Mouse (Mus musculus) heart, embryonic 14.5 days (tissue): ENCODE measurements around the gene Lig3. TPM values are rescaled to one million over a fixed set of nuclear protein-coding genes. Genes with fewer than 3 reads are reported as not detected.

Experiments used
- ATAC-seq: fragments of 200-750 bp; cut with Nextera tagmentation; 2 replicates; pipeline ENCODE4 v1.8.0; 2017; ENCODE audit warnings: low read depth, moderate TSS enrichment; ENCODE audit not compliant: insufficient number of reproducible peaks, insufficient read depth, low FRiP score
- H3K27ac ChIP-seq, 2 experiments: fragments of 200-500 bp in 1 of 2; fragments of 300-500 bp in 1 of 2; sonication (generic) in 1 of 2; replicated peaks in 1 of 2; 2 replicates each; pipeline ENCODE4 v1.5.1; 2012 to 2014; ENCODE audit warnings: low read depth in 2 of 2, low read length in 2 of 2, control low read depth in 1 of 2, mild to moderate bottlenecking in 1 of 2, mixed read lengths in 1 of 2; ENCODE audit not compliant: control insufficient read depth in 1 of 2, insufficient read depth in 1 of 2
- H3K27me3 ChIP-seq: fragments of 300-500 bp; sonication (generic); 2 replicates; pipeline ENCODE4 v1.6.1; 2014; ENCODE audit warnings: mild to moderate bottlenecking, low read length, control low read depth; ENCODE audit not compliant: control insufficient read depth, insufficient read depth
- H3K36me3 ChIP-seq: fragments of 300-500 bp; sonication (generic); 2 replicates; pipeline ENCODE4 v1.6.1; 2014; ENCODE audit warnings: mild to moderate bottlenecking, control low read depth, low read length, mixed read lengths; ENCODE audit not compliant: control insufficient read depth, insufficient read depth
- H3K4me1 ChIP-seq, 2 experiments: fragments of 200-500 bp in 1 of 2; fragments of 300-500 bp in 1 of 2; sonication (generic) in 1 of 2; 2 replicates each; pipeline ENCODE4 v1.6.1; 2012 to 2014; ENCODE audit warnings: low read length in 2 of 2, control low read depth in 1 of 2, mixed read lengths in 1 of 2; ENCODE audit not compliant: control insufficient read depth in 2 of 2, insufficient read depth in 2 of 2
- H3K4me2 ChIP-seq: fragments of 300-500 bp; sonication (generic); 2 replicates; pipeline ENCODE4 v1.6.1; 2014; ENCODE audit warnings: mild to moderate bottlenecking, low read length
- H3K4me3 ChIP-seq, 2 experiments: fragments of 200-500 bp in 1 of 2; fragments of 300-500 bp in 1 of 2; sonication (generic) in 1 of 2; 2 replicates each; pipeline ENCODE4 v1.5.1; 2012 to 2014; ENCODE audit warnings: low read length in 2 of 2, mild to moderate bottlenecking in 2 of 2, control low read depth in 1 of 2, low read depth in 1 of 2, moderate library complexity in 1 of 2; ENCODE audit not compliant: control insufficient read depth in 1 of 2, insufficient read depth in 1 of 2
- H3K9ac ChIP-seq: fragments of 300-500 bp; sonication (generic); 2 replicates; pipeline ENCODE4 v1.6.1; 2014; ENCODE audit warnings: mild to moderate bottlenecking, low read length
- H3K9me3 ChIP-seq: fragments of 300-500 bp; sonication (generic); 2 replicates; pipeline ENCODE4 v1.6.1; 2016; ENCODE audit warnings: low read length, control low read depth; ENCODE audit not compliant: control insufficient read depth
- WGBS: fragments of 180-500 bp; shearing (Covaris S2); extraction: QIAGEN DNeasy Blood & Tissue Kit; methylation state at CpG from one replicate; pipeline ENCODE4 v1.1.7; 2014; 5-methylcytosine and 5-hydroxymethylcytosine counted together
- polyA plus RNA-seq: library from polyadenylated mRNA; unstranded; fragments of >200 nt; fragmentation: Nextera tagmentation; extraction: Ambion mirVana; gene quantifications from 2 replicates; pipeline ENCODE4 v1.2.1, GENCODE M21; 2014

The Lig3 gene
- polyA plus RNA-seq, 1 experiment from 2014 or later, result 22.9 TPM

- no peak for ATAC-seq
- peaks cover 4% of the 10 kb centered on the region; the same call in 1 of the 2 replicates for H3K36me3 ChIP-seq
- H3K27me3 ChIP-seq, result peaks cover 8% of the 10 kb centered on the region; the same call in 1 of the 2 replicates
- peaks cover 5 to 18% of the 10 kb centered on the region in 2 experiments for H3K4me1 ChIP-seq
- no peaks in the 10 kb centered on the region for H3K9me3 ChIP-seq
- no peak overlapping the region for H3K4me3 ChIP-seq
- H3K9ac ChIP-seq, result no peak overlapping the region
- 81% methylated on average over 6 of the region's 6 CpGs for WGBS
- no peak overlapping the region for H3K27ac ChIP-seq
- H3K4me2 ChIP-seq, result no peak overlapping the region
Observed at GRCm38 (mm10) chr11:82762286-82762829, 18.6 kb upstream of the Lig3 start.

- WGBS, result 12% methylated on average over 4 of the region's 4 CpGs
- Histone ChIP-seq H3K4me1 (peaks cover 5 to 18% of the 10 kb centered on the region in 2 experiments), H3K4me3 (peak overlapping the region in 1 of 2 experiments; percentile 95; a peak in 3 of 4 replicates), H3K9ac (peak overlapping the region; percentile 91), H3K9me3 (no peaks in the 10 kb centered on the region), H3K4me2 (peak overlapping the region; percentile 92), H3K36me3 (peaks cover 5% of the 10 kb centered on the region), H3K27ac (peak overlapping the region in 1 of 2 experiments; percentile 89; a peak in 3 of 4 replicates), H3K27me3 (peaks cover 4% of the 10 kb centered on the region; the same call in 1 of the 2 replicates)
- ATAC-seq, result no peak
Observed at GRCm38 (mm10) chr11:82763261-82763660, 17.6 kb upstream of the Lig3 start.

GRCm38 (mm10) chr11:82763742-82764437 lies 17.0 kb upstream of the Lig3 start, which contains the start of the genes Cct6b and Zfp830:
TSS of gene Cct6b (minus strand) at chr11:82764321.
TSS of gene Zfp830 (plus strand) at chr11:82764345.
- Histone ChIP-seq H3K27me3 (no peaks in the 10 kb centered on the region), H3K4me2 (peak within 1 kb of the TSS; percentile 92), H3K4me3 (peak within 1 kb of the TSS; percentile 76 to 95), H3K9me3 (no peaks in the 10 kb centered on the region), H3K4me1 (peaks cover 5 to 18% of the 10 kb centered on the region in 2 experiments), H3K36me3 (peaks cover 11% of the 10 kb centered on the region), H3K9ac (peak within 1 kb of the TSS; percentile 91), H3K27ac (peak within 1 kb of the TSS; percentile 89)
- WGBS, result under 1% methylated on average over 43 of the region's 44 CpGs
- peak; percentile 99 for ATAC-seq

- peak; percentile 67 for ATAC-seq
- Histone ChIP-seq H3K27me3 (no peaks in the 10 kb centered on the region), H3K4me1 (peaks cover 5 to 18% of the 10 kb centered on the region in 2 experiments), H3K9me3 (no peaks in the 10 kb centered on the region), H3K36me3 (peaks cover 17% of the 10 kb centered on the region), H3K9ac (peak overlapping the region; percentile 91), H3K4me3 (peak overlapping the region; percentile 76 to 95), H3K27ac (peak overlapping the region; percentile 79 to 89), H3K4me2 (peak overlapping the region; percentile 92)
- WGBS, result under 1% methylated on average over 28 of the region's 28 CpGs
Observed at GRCm38 (mm10) chr11:82764438-82764924, 16.4 kb upstream of the Lig3 start.

- Histone ChIP-seq H3K4me2 (peak overlapping the region; percentile 88), H3K9me3 (no peaks in the 10 kb centered on the region), H3K9ac (peak overlapping the region; percentile 97), H3K4me3 (peak overlapping the region; percentile 87 to 88), H3K36me3 (peaks cover 19% of the 10 kb centered on the region), H3K27ac (peak overlapping the region in 1 of 2 experiments; percentile 95; a peak in 1 of 4 replicates), H3K27me3 (no peaks in the 10 kb centered on the region), H3K4me1 (peaks cover 5 to 14% of the 10 kb centered on the region in 2 experiments)
- ATAC-seq, result no peak
- 51% methylated on average over 5 of the region's 5 CpGs for WGBS
Observed at GRCm38 (mm10) chr11:82780134-82780533, 774 bp upstream of the Lig3 start.

- no peaks in the 10 kb centered on the region for H3K9me3 ChIP-seq
- H3K27ac ChIP-seq, result peak overlapping the region in 1 of 2 experiments; percentile 95; a peak in 2 of 4 replicates
- no peak for ATAC-seq
- H3K4me2 ChIP-seq, result peak overlapping the region; percentile 88
- H3K4me3 ChIP-seq, result peak overlapping the region; percentile 87 to 88
- no peaks in the 10 kb centered on the region for H3K27me3 ChIP-seq
- H3K36me3 ChIP-seq, result peaks cover 39% of the 10 kb centered on the region
- H3K4me1 ChIP-seq, result peaks cover 5 to 14% of the 10 kb centered on the region in 2 experiments
- WGBS, result 31% methylated on average over 6 of the region's 6 CpGs
- peak overlapping the region; percentile 97 for H3K9ac ChIP-seq
Observed at GRCm38 (mm10) chr11:82782197-82782596, 1.3 kb downstream of the Lig3 start.

GRCm38 (mm10) chr11:82783453-82783852 lies 2.5 kb downstream of the Lig3 start:
- ATAC-seq, result no peak
- Histone ChIP-seq H3K27ac (no peak overlapping the region), H3K27me3 (no peaks in the 10 kb centered on the region), H3K4me3 (no peak overlapping the region), H3K4me2 (no peak overlapping the region), H3K36me3 (peaks cover 52% of the 10 kb centered on the region), H3K9ac (no peak overlapping the region), H3K4me1 (peaks cover 5 to 14% of the 10 kb centered on the region in 2 experiments), H3K9me3 (no peaks in the 10 kb centered on the region)
- WGBS, result 90% methylated on average over 11 of the region's 11 CpGs
